In genomic region chr1:33964643-33965042, GRCm38 (mm10) we compare ENCODE assay signal across 10 mouse cellular contexts. TPM values are rescaled to one million over a fixed set of nuclear protein-coding genes. Genes with fewer than 3 reads are reported as not detected.
DNase-seq lines count a peak whose midpoint lies in the region; ATAC-seq and TF ChIP-seq lines count a peak whose summit lies in the region.
"Had no signal": no experiment of that assay in that cellular context is flagged by ENCODE, and none has a peak within 500 bp of the region (broad histone marks: within the 10 kb centered on the region; RNA-seq: fewer than 3 reads in every experiment).

No protein-coding gene starts in this region.

- no peak for ATAC-seq in hindbrain, embryonic 14.5 days (ENCODE audit: low FRiP score)
- ATAC-seq in hindbrain, embryonic 16.5 days = no peak

- no peaks in the 10 kb centered on the region for H3K9me3 ChIP-seq in hindbrain, embryonic 14.5 days (ENCODE audit: control insufficient read depth, low read length)
- no peaks in the 10 kb centered on the region for H3K9me3 ChIP-seq in hindbrain, embryonic 16.5 days (ENCODE audit: control insufficient read depth, low read length)
- H3K9me3 ChIP-seq in E14TG2a.4 (ENCODE audit: low read length) = no peaks in the 10 kb centered on the region
- H3K9me3 ChIP-seq: limb, embryonic 13.5 days; stomach, embryonic 15.5 days had no signal

- peak; percentile 74 for DNase-seq in hindbrain, embryonic 14.5 days (ENCODE audit: low spot score)
- peak; percentile 18 to 65 for DNase-seq in adrenal gland, postnatal 36 days
- DNase-seq in fibroblast of lung, adult 2 months (ENCODE audit: low read depth) = peak; percentile 60
- DNase-seq in kidney, postnatal 4 days = peak; percentile 34 to 50
- peak; percentile 72 for DNase-seq in retina, embryonic 14.5 days (ENCODE audit: low spot score)
- DNase-seq in urinary bladder, adult 18-20 months (ENCODE audit: low spot score in 2 of 2) = no peak

- no peak overlapping the region for H3K4me2 ChIP-seq in hindbrain, embryonic 14.5 days (replicated peaks)
- H3K4me2 ChIP-seq in hindbrain, embryonic 16.5 days (ENCODE audit: low read length) = no peak overlapping the region
- H3K4me2 ChIP-seq: limb, embryonic 13.5 days; stomach, embryonic 15.5 days had no signal

- 58% methylated on average over 5 of the region's 5 CpGs for WGBS in hindbrain, embryonic 14.5 days
- WGBS in hindbrain, embryonic 16.5 days = 48% methylated on average over 5 of the region's 5 CpGs

- no peak overlapping the region for H3K9ac ChIP-seq in hindbrain, embryonic 14.5 days
- H3K9ac ChIP-seq in hindbrain, embryonic 16.5 days (ENCODE audit: low read depth, low read length) = no peak overlapping the region
- H3K9ac ChIP-seq: limb, embryonic 13.5 days; stomach, embryonic 15.5 days had no signal

- no peaks in the 10 kb centered on the region for H3K36me3 ChIP-seq in hindbrain, embryonic 14.5 days (replicated peaks; ENCODE audit: control insufficient read depth, insufficient read depth)
- no peaks in the 10 kb centered on the region for H3K36me3 ChIP-seq in hindbrain, embryonic 16.5 days (ENCODE audit: control insufficient read depth, insufficient read depth, low read length)
- H3K36me3 ChIP-seq in E14TG2a.4 (ENCODE audit: insufficient read depth, low read length) = peaks cover 3% of the 10 kb centered on the region; the same call in 1 of the 2 replicates
- H3K36me3 ChIP-seq: limb, embryonic 13.5 days; stomach, embryonic 15.5 days had no signal

- no peak overlapping the region for H3K27ac ChIP-seq in hindbrain, embryonic 14.5 days
- no peak overlapping the region for H3K27ac ChIP-seq in hindbrain, embryonic 16.5 days (ENCODE audit: low read depth, low read length)
- H3K27ac ChIP-seq: limb, embryonic 13.5 days; stomach, embryonic 15.5 days had no signal

- TF ChIP-seq CTCF in E14TG2a.4 (conservative IDR thresholded peaks at IDR 0.05; ENCODE audit: low read length) = peak; percentile 42

- no peaks in the 10 kb centered on the region for H3K27me3 ChIP-seq in hindbrain, embryonic 14.5 days (ENCODE audit: control insufficient read depth, insufficient read depth, low read length)
- no peaks in the 10 kb centered on the region for H3K27me3 ChIP-seq in hindbrain, embryonic 16.5 days (replicated peaks; ENCODE audit: control insufficient read depth, insufficient read depth, low read length)
- no peaks in the 10 kb centered on the region for H3K27me3 ChIP-seq in E14TG2a.4 (ENCODE audit: insufficient read depth, low read length)
- H3K27me3 ChIP-seq: limb, embryonic 13.5 days; stomach, embryonic 15.5 days had no signal

- H3K4me3 ChIP-seq in hindbrain, embryonic 14.5 days (replicated peaks; ENCODE audit: low read length) = no peak overlapping the region
- H3K4me3 ChIP-seq in hindbrain, embryonic 16.5 days (ENCODE audit: low read length) = no peak overlapping the region
- no peak overlapping the region for H3K4me3 ChIP-seq in E14TG2a.4 (replicated peaks; ENCODE audit: low read length)
- H3K4me3 ChIP-seq: limb, embryonic 13.5 days; stomach, embryonic 15.5 days had no signal

- no peaks in the 10 kb centered on the region for H3K4me1 ChIP-seq in hindbrain, embryonic 14.5 days (replicated peaks; ENCODE audit: control insufficient read depth, insufficient read depth, low read length)
- no peaks in the 10 kb centered on the region for H3K4me1 ChIP-seq in hindbrain, embryonic 16.5 days (ENCODE audit: control insufficient read depth, insufficient read depth, low read depth, low read length)
- peaks cover 48% of the 10 kb centered on the region for H3K4me1 ChIP-seq in E14TG2a.4 (replicated peaks; ENCODE audit: low read depth, low read length)
- H3K4me1 ChIP-seq: stomach, embryonic 15.5 days had no signal

RNA-seq across cellular contexts. Expression of gene Dst, which starts 56.6 kb away (rescaled TPM):
- 58.1 and 63.1 TPM in 2 replicates for polyA plus RNA-seq in hindbrain, embryonic 14.5 days (2014; fragmentation: Nextera tagmentation; extraction: Ambion mirVana)
- polyA plus RNA-seq in hindbrain, embryonic 16.5 days (2015; fragmentation: Nextera tagmentation; extraction: Ambion mirVana) = 37.4 and 38.3 TPM in 2 replicates
- total RNA-seq in adrenal gland, postnatal 36 days (2021) = 100 to 1,000 TPM; 135 to 163 TPM

RNA-seq across cellular contexts. Expression of gene Bend6, which starts 57.0 kb away (rescaled TPM):
- 55.9 and 75.5 TPM in 2 replicates for polyA plus RNA-seq in hindbrain, embryonic 14.5 days (2014; fragmentation: Nextera tagmentation; extraction: Ambion mirVana)
- polyA plus RNA-seq in hindbrain, embryonic 16.5 days (2015; fragmentation: Nextera tagmentation; extraction: Ambion mirVana) = 74.4 and 92.8 TPM in 2 replicates
- 1 to 10 TPM; 1.2 TPM for total RNA-seq in adrenal gland, postnatal 36 days (2021)

Comparison
In these comparisons a context has a peak if more than half of its experiments do, and no peak if none do; other contexts are left out.
1. DNase-seq: peak in hindbrain, embryonic 14.5 days (single experiment), adrenal gland, postnatal 36 days (2 of 2), fibroblast of lung, adult 2 months (single experiment), kidney, postnatal 4 days (2 of 2) and retina, embryonic 14.5 days (single experiment); none in urinary bladder, adult 18-20 months (0 of 2).